Mouse (Mus musculus) cerebellum, adult 11-12 months (tissue): ENCODE results near the gene Mrpl9.
A peak's percentile ranks its signal among the peaks of the same experiment; 100 is the strongest.

Source experiments
- DNase-seq: peaks from one replicate; pipeline ENCODE4 v3.0.0; 2022

Mrpl9 gene

GRCm38 (mm10) chr3:94442951-94443596 lies at the start of gene Mrpl9:
TSS of gene Mrpl9 (plus strand) at chr3:94443318.
- DNase-seq: peak; percentile 94

- no peak for DNase-seq
These were observed 46.8 kb upstream of the Mrpl9 start for GRCm38 (mm10) chr3:94396336-94396735.

GRCm38 (mm10) chr3:94396851-94397250 lies 46.3 kb upstream of the Mrpl9 start:
- DNase-seq: no peak

DNA sequence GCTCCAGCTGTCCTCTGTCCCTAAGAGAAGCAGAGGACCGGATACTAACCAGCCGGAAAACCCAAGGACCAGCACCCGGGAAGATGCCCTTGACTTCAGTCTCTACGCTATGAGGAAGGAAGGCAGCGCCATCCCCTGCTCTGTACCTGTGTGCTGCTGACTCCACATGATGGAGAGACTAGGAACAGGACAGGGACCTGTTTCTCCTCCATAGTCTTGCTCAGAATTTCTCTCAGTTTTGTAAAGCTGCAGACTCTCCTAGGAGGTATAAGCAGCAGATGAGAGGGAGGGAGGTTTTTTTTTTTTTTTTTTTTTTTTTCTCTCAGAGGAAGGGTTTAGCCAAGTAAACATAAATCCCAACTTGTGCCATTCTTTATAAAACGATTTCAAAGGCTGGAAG lies 44.9 kb upstream of the Mrpl9 start, which contains the start of gene Lingo4:
Lingo4 (plus strand) TSS at position 301 of the 400 bp plus-strand sequence.
- DNase-seq: no peak

DNA sequence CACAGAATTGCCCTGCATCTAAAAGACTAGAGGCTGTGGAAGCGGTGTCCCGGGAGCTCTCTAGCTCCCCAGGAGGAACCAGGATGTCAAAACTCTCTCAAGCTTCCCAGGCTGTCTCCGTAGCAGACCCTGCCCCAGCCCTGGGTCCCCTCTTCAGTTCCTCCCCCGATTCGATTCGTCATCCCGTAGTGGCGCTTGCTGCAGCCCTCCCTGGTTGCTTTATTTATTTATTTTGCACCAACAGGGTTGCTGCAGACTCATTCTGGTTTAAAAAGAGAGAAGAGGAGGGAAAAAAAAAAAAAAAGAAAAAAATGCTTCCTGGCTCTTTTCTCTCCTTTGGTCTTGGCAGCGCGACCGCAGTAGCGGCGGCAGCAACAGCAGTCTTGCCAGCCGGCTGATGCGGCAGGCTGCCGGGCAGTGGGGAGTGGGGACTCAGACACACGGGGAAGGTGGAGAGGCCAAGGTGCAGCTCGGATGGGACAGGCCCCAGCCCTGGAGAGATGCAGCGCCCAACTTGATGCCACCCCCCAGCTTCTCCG lies 44.1 kb upstream of the Mrpl9 start:
- DNase-seq: no peak

DNA sequence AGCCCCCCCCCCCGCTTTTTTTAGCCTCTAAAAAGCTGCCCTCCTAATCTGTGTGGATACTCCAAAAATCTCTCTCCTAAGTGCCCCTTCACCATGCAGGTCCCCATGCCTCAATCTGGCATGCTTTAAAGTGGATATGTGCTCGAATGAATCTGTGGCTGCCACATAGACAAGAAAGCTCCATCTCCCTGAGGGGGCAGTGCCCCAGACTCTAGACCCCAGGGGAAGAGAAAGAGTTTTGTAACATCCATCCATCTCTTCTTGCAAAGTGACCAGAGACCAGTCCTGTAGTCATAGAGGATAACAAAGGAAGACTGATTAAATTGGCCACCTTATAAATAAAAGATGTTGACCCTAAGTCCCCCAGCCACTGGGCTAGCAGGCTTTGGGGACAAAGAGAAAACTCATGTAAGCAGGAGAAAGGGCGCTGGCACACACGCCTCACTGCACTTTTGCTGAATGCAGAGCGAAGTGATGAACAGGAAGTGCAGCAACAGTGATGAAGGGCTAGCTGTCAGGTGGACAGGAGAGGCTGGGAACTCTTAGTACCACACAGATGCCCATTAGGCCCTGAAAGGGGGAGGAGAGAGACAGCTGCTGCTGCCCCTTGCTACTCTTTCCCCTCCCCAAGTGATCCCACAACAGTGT lies 43.3 kb upstream of the Mrpl9 start:
- DNase-seq: no peak

DNA sequence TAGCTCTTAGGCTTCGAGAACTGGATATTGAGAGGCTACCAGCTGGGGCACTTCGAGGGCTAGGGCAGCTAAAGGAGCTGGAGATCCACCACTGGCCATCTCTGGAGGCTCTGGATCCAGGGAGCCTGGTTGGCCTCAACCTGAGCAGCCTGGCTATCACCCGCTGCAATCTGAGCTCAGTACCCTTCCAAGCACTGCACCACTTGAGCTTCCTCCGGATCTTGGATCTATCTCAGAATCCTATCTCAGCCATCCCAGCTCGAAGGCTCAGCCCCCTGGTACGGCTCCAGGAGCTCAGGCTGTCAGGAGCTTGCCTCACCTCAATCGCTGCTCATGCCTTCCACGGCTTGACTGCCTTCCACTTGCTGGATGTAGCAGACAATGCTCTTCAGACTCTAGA lies 40.7 kb upstream of the Mrpl9 start:
- DNase-seq: no peak

DNA sequence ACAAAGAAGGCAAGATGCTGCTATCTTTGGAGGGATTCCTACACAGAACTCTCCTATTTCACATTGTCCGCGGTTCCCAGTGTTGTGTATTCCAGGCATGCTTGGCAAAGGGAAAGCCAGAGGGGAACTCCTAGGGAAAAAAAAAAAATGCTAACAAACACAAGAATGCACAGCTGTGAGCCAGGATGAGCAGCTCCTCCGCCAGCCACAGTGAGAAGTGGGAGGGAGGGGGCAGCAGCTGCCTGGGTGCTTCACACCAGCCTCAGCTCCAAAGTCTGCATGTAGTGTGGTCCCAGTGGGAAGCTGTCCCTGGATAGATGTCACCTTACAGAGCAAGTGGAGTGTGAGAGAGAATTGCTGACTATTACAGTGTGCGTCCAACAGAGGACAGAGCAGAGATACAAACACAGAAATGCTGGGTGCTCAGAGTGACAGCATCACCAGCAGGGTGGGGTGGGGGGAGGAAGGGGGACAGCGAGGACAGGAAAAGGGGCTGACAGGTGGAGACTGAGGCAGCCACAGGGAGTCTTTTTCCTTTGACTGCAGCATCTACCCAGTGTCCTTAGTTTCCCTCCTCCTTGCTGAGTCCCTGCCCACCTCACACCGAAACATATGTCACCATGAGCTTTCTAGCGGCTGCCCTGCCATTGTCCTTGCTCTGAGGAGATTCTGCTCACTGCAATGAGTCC lies 38.6 kb upstream of the Mrpl9 start:
- DNase-seq: no peak

DNA sequence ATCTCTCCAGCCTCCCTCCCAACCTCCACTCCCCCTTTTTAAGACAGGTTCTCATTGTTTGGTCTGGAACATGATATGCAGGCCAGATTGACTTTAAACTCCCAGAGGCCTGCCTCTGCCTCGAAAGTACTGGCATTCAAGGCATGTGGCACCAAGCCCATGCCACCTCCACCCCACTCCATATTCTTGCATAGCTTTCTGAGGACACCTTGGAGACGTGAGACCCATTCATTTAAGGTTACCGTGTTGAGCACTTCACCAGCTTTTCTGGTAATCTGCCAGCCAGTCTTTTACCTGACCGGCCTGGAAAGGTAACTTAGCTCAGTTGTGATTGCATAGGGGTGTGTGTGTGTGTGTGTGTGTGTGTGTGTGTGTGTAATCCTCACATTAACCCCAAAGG lies 37.6 kb upstream of the Mrpl9 start:
- no peak for DNase-seq

DNA sequence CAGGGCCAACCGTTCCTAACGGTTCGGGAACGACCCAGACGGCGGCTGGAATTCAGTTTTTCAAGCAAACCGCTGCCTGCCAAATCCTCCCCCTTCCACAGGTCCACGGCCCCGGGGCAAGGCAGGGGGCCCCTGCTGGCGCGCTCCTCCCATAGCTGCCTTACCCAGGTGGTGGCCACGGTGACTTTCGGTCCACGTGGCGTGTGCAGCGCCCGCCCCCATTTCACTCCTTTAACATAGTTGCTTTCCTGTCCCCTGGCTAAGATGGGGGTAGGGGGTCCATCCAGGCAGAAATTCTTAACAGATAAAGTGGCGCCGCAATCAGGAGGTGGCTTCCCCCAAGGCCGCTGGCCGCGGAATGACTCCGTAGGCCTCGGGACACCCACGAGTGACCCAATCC lies 30.6 kb upstream of the Mrpl9 start:
- no peak for DNase-seq

DNA sequence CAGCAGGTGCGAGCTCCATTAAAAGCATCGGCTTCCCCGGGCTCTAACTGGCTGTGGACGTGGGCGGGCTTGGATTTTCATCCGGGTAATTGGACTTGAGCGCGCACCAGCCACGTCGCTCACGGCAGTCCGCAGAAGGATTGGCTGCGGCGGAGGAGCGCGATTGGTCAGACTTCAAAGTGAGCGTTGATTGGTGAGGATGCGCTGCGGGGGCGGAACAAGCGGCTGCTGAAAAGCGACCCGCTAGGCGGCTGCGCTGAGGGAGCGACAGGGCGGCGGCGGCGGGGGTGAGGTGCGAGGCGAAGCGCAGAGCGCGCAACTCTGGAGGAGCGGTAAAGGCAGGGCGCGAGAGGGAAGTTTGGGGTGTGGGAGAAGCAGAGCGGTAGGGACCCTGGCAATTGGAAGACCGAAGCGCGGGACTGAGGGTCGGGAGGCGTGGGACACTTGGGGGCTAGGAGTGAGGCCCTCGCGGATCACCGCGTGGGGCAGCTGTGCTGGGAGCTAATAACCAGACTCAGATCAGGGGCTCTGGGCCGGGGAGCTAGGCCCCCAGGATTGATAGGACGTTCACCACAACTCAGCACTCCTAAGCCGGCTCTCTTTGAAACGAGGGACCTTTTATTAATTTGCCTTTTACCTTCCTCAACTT lies 30.0 kb upstream of the Mrpl9 start, which contains the start of gene Tdrkh:
Tdrkh (plus strand) TSS at position 243 of the 649 bp plus-strand sequence.
- peak; percentile 98 for DNase-seq

DNA sequence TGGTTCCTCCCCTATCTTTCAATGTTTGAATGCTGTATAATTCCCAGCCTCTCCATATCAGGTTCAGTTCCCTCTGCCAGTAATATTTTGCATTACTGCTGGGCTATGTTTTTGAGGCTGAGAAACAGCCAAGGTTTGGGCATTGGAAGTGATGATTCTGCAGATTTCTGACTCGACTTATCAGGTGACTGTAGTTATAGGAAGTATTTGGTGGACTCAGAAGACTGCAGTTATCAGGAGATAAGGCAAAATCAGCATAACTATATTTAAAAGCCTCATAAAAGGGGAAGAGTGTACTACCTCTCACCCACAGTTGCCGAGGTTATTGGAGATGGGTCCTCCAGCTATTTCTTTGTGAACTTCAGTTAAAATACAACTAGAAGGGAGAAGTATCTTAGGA lies 12.1 kb upstream of the Mrpl9 start:
- DNase-seq: no peak

DNA sequence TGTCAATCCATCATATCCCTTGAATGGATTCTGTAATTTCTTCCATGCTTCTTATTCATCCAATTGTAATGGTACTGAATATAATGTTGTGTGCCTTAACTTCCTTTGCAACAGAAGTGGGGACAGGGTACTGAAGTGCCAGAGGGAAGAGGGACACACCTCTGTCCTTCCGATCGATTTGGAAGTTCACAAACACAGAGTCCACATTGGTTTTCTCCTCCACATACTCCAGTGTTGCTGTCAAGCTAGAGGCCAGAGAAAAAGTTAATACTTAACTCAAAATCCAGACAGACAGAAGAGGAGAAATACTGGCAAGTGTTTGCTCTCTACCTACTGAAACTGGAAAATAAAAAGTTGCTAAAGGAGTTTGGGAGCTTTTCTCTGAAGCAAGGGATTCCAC lies 8.8 kb upstream of the Mrpl9 start:
- no peak for DNase-seq

GRCm38 (mm10) chr3:94436420-94436819 lies 6.7 kb upstream of the Mrpl9 start:
- no peak for DNase-seq

DNA sequence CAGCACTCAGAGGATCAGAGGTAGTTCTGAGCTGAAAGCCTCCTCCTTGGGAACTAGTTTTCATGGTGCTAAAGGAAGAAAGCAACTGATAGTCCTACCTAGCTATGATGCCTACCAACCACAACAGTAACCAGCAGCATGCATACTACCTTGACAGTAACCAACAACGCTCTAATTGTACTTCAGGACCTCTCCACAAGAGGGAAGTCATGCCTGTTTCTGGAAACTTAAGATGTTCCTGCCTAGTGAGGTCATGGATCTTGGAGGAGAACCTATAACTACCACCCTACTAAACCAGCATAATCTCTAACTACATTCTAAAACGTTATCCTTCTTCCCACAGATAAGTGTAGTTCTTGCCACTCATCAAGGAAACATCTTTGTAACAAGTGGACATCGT lies 1.9 kb upstream of the Mrpl9 start:
- no peak for DNase-seq

GRCm38 (mm10) chr3:94443597-94443964 lies 463 bp downstream of the Mrpl9 start, which contains the start of gene Oaz3:
TSS of gene Oaz3 (minus strand) at chr3:94443915.
- DNase-seq: no peak

GRCm38 (mm10) chr3:94449377-94449776 lies 6.3 kb downstream of the Mrpl9 start:
- DNase-seq: no peak

GRCm38 (mm10) chr3:94456529-94457000 lies 13.4 kb downstream of the Mrpl9 start:
- DNase-seq: peak; percentile 73

DNA sequence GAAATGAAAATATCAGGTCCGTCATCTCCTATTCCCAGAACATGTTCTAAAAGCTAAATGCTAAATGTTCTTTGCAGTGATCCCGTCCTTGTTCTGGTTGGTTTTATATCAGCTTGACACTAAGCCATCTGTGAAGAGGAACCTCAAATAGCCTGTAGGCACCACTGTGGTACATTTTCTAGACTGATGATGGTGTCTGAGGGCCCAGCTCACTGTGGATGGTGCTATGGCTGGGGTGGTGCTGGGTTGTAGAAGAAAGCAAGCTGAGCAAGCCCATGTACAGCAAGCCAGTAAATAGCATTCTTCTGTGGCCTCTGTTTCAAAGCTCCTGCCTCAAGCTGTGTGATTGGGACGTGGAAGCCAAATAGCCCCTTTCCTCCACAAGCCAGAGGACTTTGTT lies 13.9 kb downstream of the Mrpl9 start:
- DNase-seq: no peak

GRCm38 (mm10) chr3:94459834-94460233 lies 16.7 kb downstream of the Mrpl9 start:
- DNase-seq: no peak

DNA sequence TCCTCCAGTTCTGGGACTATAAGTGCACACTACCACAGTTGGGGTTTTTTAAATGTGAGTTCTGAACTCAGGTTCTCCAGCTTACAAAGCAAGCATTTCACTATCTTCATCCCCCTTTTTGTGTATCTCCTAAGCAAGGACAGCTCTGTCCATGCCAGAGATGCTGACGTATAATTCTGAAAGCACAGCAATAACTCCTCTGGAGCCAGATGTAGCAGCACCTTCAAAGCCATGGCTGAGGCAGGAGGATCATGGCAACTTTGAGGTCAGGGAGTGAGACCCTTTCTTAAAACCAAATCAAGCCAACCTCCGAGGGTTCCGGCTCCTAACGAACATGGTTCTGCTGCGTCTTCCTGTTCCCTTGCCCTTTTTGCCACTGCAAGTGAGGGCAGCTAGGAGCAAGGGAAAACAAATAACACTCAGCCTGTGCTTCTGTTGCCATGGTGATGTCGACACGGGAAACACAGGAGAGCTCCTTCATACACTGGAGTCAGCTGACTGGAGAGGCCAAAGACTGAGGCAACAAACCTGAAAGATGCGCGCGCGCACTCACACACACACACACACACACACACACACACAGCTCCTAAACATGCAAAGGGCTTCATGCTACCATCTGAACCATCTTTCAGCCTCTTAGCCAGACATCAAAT lies 20.9 kb downstream of the Mrpl9 start:
- no peak for DNase-seq

DNA sequence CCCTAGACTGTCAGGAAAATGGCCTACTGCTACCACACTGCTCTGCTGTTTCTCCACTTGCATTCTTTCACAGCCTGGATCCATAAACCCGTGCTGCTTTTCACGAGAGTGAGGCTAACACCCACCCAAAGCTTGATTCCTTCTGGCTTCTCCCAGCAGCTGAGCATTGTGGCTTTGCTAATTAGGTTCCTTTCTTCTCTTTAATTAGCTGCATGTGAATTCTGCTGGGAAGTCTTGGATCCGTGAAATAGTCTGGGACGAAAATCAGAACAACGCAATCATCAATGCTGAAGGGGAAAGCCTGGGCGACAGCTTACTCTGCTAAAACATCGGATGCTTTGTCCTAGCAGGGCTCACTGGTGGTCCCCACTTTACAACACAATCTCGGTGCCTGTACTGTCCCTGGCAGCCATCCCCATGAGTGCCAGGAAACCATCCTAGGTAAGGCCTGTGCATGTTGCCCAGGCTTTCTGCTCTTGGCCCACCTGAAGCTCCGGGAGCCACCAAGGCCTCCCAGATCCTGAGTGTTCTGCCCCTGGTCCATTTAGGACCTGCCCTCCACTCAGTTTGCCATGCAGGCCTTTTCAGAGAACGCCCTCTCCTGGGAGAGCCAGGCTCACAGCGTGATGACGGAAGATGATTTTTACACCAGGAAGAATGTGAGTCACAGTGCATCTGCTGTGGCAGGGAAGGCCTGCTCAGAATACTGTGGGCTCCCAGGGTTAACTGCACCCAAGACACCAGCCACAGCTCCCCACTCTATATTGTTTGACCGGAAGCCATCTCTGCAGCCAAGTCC lies 22.7 kb downstream of the Mrpl9 start:
- DNase-seq: no peak
